Mouse (Mus musculus): ENCODE measurements around the gene Morc4. TPM values are rescaled to one million over a fixed set of nuclear protein-coding genes. Genes with fewer than 3 reads are reported as not detected.

The Morc4 gene
- polyA plus RNA-seq, 1 experiment from 2014 or later = 16.8 TPM

DNA sequence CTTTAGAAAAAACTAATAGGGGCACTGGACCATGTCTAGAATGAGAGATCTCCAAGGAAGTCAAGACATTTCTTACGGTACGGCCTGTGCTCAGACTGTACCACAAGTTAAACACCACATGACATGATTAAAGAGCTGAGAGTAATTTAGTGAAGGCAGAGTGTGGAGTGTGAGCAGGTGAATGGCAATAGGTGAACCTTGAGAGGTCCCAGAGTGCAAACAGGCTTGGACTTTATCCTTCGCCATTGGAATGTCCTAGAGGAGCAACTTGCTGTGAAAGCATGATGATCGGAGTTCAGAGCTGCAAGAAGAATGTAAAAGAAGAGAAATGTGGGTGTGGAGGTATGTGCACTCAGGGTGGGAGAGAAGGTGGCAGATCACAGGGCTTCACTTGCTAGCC is 65.6 kb downstream of the Morc4 start:
- ATAC-seq (ENCODE audit: insufficient number of reproducible peaks, insufficient read depth, low FRiP score, low read depth) = no peak
- H3K4me2 ChIP-seq (ENCODE audit: low read length) = no peak overlapping the region
- H3K9me3 ChIP-seq (ENCODE audit: control insufficient read depth, low read length) = no peaks in the 10 kb centered on the region
- H3K4me1 ChIP-seq (ENCODE audit: control insufficient read depth in 2 of 2, insufficient read depth in 2 of 2, low read length in 2 of 2) = no peaks in the 10 kb centered on the region
- 91% methylated on average over 4 of the region's 4 CpGs for WGBS
- no peaks in the 10 kb centered on the region for H3K36me3 ChIP-seq (ENCODE audit: control insufficient read depth, insufficient read depth, low read length)
- no peaks in the 10 kb centered on the region for H3K27me3 ChIP-seq (ENCODE audit: control insufficient read depth, insufficient read depth, low read length)
- no peak overlapping the region for H3K4me3 ChIP-seq (ENCODE audit: control insufficient read depth in 1 of 2, insufficient read depth in 1 of 2, low read depth in 1 of 2, low read length in 2 of 2)
- no peak overlapping the region for H3K9ac ChIP-seq (ENCODE audit: low read length)
- no peak overlapping the region for H3K27ac ChIP-seq (replicated peaks in 1 of 2; ENCODE audit: control insufficient read depth in 1 of 2, insufficient read depth in 1 of 2, low read depth in 2 of 2, low read length in 2 of 2)

GRCm38 (mm10) chrX:139803028-139803427 is 68.4 kb downstream of the Morc4 start:
- H3K4me3 ChIP-seq (ENCODE audit: control insufficient read depth in 1 of 2, insufficient read depth in 1 of 2, low read depth in 1 of 2, low read length in 2 of 2) = no peak overlapping the region
- H3K4me1 ChIP-seq (ENCODE audit: control insufficient read depth in 2 of 2, insufficient read depth in 2 of 2, low read length in 2 of 2) = no peaks in the 10 kb centered on the region
- H3K36me3 ChIP-seq (ENCODE audit: control insufficient read depth, insufficient read depth, low read length) = no peaks in the 10 kb centered on the region
- no peak overlapping the region for H3K27ac ChIP-seq (replicated peaks in 1 of 2; ENCODE audit: control insufficient read depth in 1 of 2, insufficient read depth in 1 of 2, low read depth in 2 of 2, low read length in 2 of 2)
- no peaks in the 10 kb centered on the region for H3K27me3 ChIP-seq (ENCODE audit: control insufficient read depth, insufficient read depth, low read length)
- no peak overlapping the region for H3K9ac ChIP-seq (ENCODE audit: low read length)
- no peaks in the 10 kb centered on the region for H3K9me3 ChIP-seq (ENCODE audit: control insufficient read depth, low read length)
- no peak for ATAC-seq (ENCODE audit: insufficient number of reproducible peaks, insufficient read depth, low FRiP score, low read depth)
- no peak overlapping the region for H3K4me2 ChIP-seq (ENCODE audit: low read length)
- 65% methylated on average over 2 of the region's 2 CpGs for WGBS

DNA sequence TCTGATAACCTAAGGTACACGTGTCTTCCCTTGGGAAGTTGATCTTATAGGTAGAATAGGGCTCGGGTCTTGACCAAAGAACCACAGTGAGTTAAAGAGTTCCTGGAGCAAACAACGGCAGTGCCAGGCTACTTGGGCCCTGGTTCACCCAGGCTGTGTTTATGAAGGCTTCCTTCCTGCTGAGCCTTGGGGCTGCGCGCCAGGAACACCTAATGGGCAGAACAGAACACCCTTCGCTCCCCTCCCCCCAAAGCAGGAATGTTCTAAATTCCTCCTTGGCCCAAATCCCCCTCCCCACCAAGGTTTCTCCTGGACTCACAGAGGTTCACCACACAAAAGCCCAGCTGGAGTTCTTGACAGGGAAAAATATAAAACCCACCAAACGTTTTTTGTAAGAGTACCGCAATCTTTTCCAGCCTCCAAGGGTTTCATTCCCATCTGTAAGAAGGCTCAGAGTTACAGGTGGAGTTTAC is 71.0 kb downstream of the Morc4 start, which contains the start of gene Cldn2:
Gene Cldn2, plus strand, starts transcription at position 423 of the 473 bp plus-strand sequence.
- no peak for ATAC-seq (ENCODE audit: insufficient number of reproducible peaks, insufficient read depth, low FRiP score, low read depth)
- Histone ChIP-seq H3K4me2 (ENCODE audit: low read length) (no peak within 1 kb of the TSS), H3K36me3 (ENCODE audit: control insufficient read depth, insufficient read depth, low read length) (no peaks in the 10 kb centered on the region), H3K4me3 (ENCODE audit: control insufficient read depth in 1 of 2, insufficient read depth in 1 of 2, low read depth in 1 of 2, low read length in 2 of 2) (no peak within 1 kb of the TSS), H3K9ac (ENCODE audit: low read length) (no peak within 1 kb of the TSS), H3K4me1 (ENCODE audit: control insufficient read depth in 2 of 2, insufficient read depth in 2 of 2, low read length in 2 of 2) (no peaks in the 10 kb centered on the region), H3K27ac (replicated peaks in 1 of 2; ENCODE audit: control insufficient read depth in 1 of 2, insufficient read depth in 1 of 2, low read depth in 2 of 2, low read length in 2 of 2) (no peak within 1 kb of the TSS), H3K9me3 (ENCODE audit: control insufficient read depth, low read length) (no peaks in the 10 kb centered on the region), H3K27me3 (ENCODE audit: control insufficient read depth, insufficient read depth, low read length) (no peaks in the 10 kb centered on the region)
- 65% methylated on average over 8 of the region's 8 CpGs for WGBS

GRCm38 (mm10) chrX:139799953-139800352 is 71.5 kb downstream of the Morc4 start:
- no peaks in the 10 kb centered on the region for H3K27me3 ChIP-seq (ENCODE audit: control insufficient read depth, insufficient read depth, low read length)

GRCm38 (mm10) chrX:139797875-139798274 is 73.6 kb downstream of the Morc4 start:
- Histone ChIP-seq H3K9ac (ENCODE audit: low read length) (no peak overlapping the region), H3K27me3 (ENCODE audit: control insufficient read depth, insufficient read depth, low read length) (no peaks in the 10 kb centered on the region), H3K4me1 (ENCODE audit: control insufficient read depth in 2 of 2, insufficient read depth in 2 of 2, low read length in 2 of 2) (no peaks in the 10 kb centered on the region), H3K36me3 (ENCODE audit: control insufficient read depth, insufficient read depth, low read length) (no peaks in the 10 kb centered on the region), H3K4me3 (ENCODE audit: control insufficient read depth in 1 of 2, insufficient read depth in 1 of 2, low read depth in 1 of 2, low read length in 2 of 2) (no peak overlapping the region), H3K4me2 (ENCODE audit: low read length) (no peak overlapping the region), H3K9me3 (ENCODE audit: control insufficient read depth, low read length) (no peaks in the 10 kb centered on the region), H3K27ac (replicated peaks in 1 of 2; ENCODE audit: control insufficient read depth in 1 of 2, insufficient read depth in 1 of 2, low read depth in 2 of 2, low read length in 2 of 2) (no peak overlapping the region)
- 79% methylated on average over 9 of the region's 9 CpGs for WGBS
- ATAC-seq (ENCODE audit: insufficient number of reproducible peaks, insufficient read depth, low FRiP score, low read depth) = no peak

More at GRCm38 (mm10) chrX:139799953-139800352, 71.5 kb downstream of the Morc4 start:
- Histone ChIP-seq H3K4me2 (ENCODE audit: low read length) (no peak overlapping the region), H3K4me1 (ENCODE audit: control insufficient read depth in 2 of 2, insufficient read depth in 2 of 2, low read length in 2 of 2) (no peaks in the 10 kb centered on the region), H3K36me3 (ENCODE audit: control insufficient read depth, insufficient read depth, low read length) (no peaks in the 10 kb centered on the region), H3K4me3 (ENCODE audit: control insufficient read depth in 1 of 2, insufficient read depth in 1 of 2, low read depth in 1 of 2, low read length in 2 of 2) (no peak overlapping the region), H3K9ac (ENCODE audit: low read length) (no peak overlapping the region), H3K27ac (replicated peaks in 1 of 2; ENCODE audit: control insufficient read depth in 1 of 2, insufficient read depth in 1 of 2, low read depth in 2 of 2, low read length in 2 of 2) (no peak overlapping the region), H3K9me3 (ENCODE audit: control insufficient read depth, low read length) (no peaks in the 10 kb centered on the region)
- WGBS = 64% methylated on average over 3 of the region's 3 CpGs
- no peak for ATAC-seq (ENCODE audit: insufficient number of reproducible peaks, insufficient read depth, low FRiP score, low read depth)

DNA sequence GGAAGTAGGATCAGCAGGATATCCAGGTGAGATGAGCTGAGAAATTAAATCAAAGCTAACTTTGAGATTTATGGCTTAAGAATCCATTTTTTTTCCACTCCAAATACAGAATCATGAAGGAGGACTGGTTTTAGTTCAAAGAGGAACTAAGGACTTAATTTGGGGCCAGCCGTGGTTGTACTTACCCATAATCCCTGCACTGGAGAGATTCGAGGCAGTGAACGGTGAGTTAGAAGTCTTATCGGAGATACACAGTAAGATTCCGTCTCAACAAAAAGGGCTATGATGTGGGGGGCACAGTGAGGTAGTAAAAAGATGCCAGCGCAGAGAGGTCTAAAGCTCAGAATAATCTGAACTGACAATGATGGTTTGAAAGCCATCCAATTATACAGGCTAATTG is 75.4 kb downstream of the Morc4 start:
- Histone ChIP-seq H3K4me1 (ENCODE audit: control insufficient read depth in 2 of 2, insufficient read depth in 2 of 2, low read length in 2 of 2) (no peaks in the 10 kb centered on the region), H3K9ac (ENCODE audit: low read length) (no peak overlapping the region), H3K4me3 (ENCODE audit: control insufficient read depth in 1 of 2, insufficient read depth in 1 of 2, low read depth in 1 of 2, low read length in 2 of 2) (no peak overlapping the region), H3K27ac (replicated peaks in 1 of 2; ENCODE audit: control insufficient read depth in 1 of 2, insufficient read depth in 1 of 2, low read depth in 2 of 2, low read length in 2 of 2) (no peak overlapping the region), H3K36me3 (ENCODE audit: control insufficient read depth, insufficient read depth, low read length) (no peaks in the 10 kb centered on the region), H3K27me3 (ENCODE audit: control insufficient read depth, insufficient read depth, low read length) (no peaks in the 10 kb centered on the region), H3K4me2 (ENCODE audit: low read length) (no peak overlapping the region), H3K9me3 (ENCODE audit: control insufficient read depth, low read length) (no peaks in the 10 kb centered on the region)
- no peak for ATAC-seq (ENCODE audit: insufficient number of reproducible peaks, insufficient read depth, low FRiP score, low read depth)
- WGBS = 82% methylated on average over 6 of the region's 6 CpGs

DNA sequence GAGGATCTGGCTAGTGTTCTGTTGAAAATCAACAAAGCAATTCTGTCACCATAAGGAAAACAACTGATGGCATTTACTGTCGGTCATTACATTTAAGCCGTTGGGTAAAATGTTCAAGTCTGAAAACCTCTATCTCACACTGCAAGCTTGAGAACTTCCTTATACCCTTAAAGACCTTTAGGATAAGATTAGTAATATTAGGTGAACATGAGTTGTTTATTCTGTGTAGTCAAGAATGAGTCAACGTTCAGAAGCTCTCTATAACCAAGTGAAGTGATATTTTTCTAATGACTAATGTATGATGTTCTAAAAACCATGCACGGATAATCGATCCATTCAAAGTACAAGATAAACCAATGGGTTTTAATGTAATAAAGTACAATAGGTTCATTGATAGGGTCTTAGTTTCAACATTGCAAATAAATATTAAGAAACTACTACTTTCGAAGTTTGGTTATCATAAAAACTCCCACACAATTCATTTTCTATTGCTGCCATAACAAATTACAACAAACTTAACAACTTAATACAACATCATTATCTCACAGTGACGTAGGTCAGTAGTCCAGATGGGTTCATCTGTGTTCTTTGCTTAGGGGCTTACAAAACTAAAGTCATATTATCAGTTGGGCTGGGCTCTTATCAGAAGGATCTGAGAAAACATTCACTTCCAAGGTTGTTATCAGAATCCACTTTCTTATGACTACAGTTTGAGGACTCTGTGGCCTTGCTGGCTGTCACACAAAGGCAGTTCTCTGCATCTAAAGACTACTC is 77.2 kb downstream of the Morc4 start:
- 75% methylated on average over 7 of the region's 7 CpGs for WGBS
- Histone ChIP-seq H3K4me3 (ENCODE audit: control insufficient read depth in 1 of 2, insufficient read depth in 1 of 2, low read depth in 1 of 2, low read length in 2 of 2) (no peak overlapping the region), H3K36me3 (ENCODE audit: control insufficient read depth, insufficient read depth, low read length) (no peaks in the 10 kb centered on the region), H3K9me3 (ENCODE audit: control insufficient read depth, low read length) (no peaks in the 10 kb centered on the region), H3K9ac (ENCODE audit: low read length) (no peak overlapping the region), H3K27ac (replicated peaks in 1 of 2; ENCODE audit: control insufficient read depth in 1 of 2, insufficient read depth in 1 of 2, low read depth in 2 of 2, low read length in 2 of 2) (no peak overlapping the region), H3K27me3 (ENCODE audit: control insufficient read depth, insufficient read depth, low read length) (no peaks in the 10 kb centered on the region), H3K4me2 (ENCODE audit: low read length) (no peak overlapping the region), H3K4me1 (ENCODE audit: control insufficient read depth in 2 of 2, insufficient read depth in 2 of 2, low read length in 2 of 2) (no peaks in the 10 kb centered on the region)
- no peak for ATAC-seq (ENCODE audit: insufficient number of reproducible peaks, insufficient read depth, low FRiP score, low read depth)

DNA sequence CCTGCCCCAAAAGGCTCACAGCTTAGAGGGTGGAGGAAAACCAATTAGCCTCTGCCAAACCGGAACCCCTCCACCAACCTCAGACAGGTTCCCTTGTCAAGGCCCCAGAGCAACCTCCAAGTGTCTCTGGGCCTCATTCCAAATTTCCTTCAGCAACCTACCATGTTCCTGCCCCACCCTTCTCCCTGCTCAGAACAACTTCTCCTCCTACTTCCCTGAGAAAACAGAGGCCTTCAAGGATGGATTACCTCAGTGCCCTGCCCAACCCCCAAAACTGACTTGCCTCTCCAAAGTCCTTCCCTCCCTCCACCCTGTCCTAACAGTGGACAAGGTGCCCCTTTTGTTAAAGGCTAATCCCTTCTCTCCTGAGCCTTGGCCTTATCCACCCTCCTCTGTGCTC is 85.7 kb downstream of the Morc4 start:
- peaks cover 0 to 6% of the 10 kb centered on the region in 2 experiments; a peak in 3 of 4 replicates for H3K4me1 ChIP-seq (ENCODE audit: control insufficient read depth in 2 of 2, insufficient read depth in 2 of 2, low read length in 2 of 2)
- no peaks in the 10 kb centered on the region for H3K9me3 ChIP-seq (ENCODE audit: control insufficient read depth, low read length)
- peak; percentile 56 for ATAC-seq (ENCODE audit: insufficient number of reproducible peaks, insufficient read depth, low FRiP score, low read depth)
- H3K4me2 ChIP-seq (ENCODE audit: low read length) = no peak overlapping the region
- H3K9ac ChIP-seq (ENCODE audit: low read length) = no peak overlapping the region
- H3K27me3 ChIP-seq (ENCODE audit: control insufficient read depth, insufficient read depth, low read length) = no peaks in the 10 kb centered on the region
- H3K4me3 ChIP-seq (ENCODE audit: control insufficient read depth in 1 of 2, insufficient read depth in 1 of 2, low read depth in 1 of 2, low read length in 2 of 2) = no peak overlapping the region
- 40% methylated on average over 1 of the region's 1 CpGs for WGBS
- H3K36me3 ChIP-seq (ENCODE audit: control insufficient read depth, insufficient read depth, low read length) = no peaks in the 10 kb centered on the region
- H3K27ac ChIP-seq (replicated peaks in 1 of 2; ENCODE audit: control insufficient read depth in 1 of 2, insufficient read depth in 1 of 2, low read depth in 2 of 2, low read length in 2 of 2) = no peak overlapping the region

Data from heart, embryonic 14.5 days (tissue).